Mouse (Mus musculus): ENCODE data around the gene Iqcj. TPM values are rescaled to one million over a fixed set of nuclear protein-coding genes. Genes with fewer than 3 reads are reported as not detected.

Iqcj gene
- polyA plus RNA-seq, 1 experiment from 2014 or later, result not detected

GRCm38 (mm10) chr3:67961934-67962639 is 70.1 kb downstream of the Iqcj start:
- Histone ChIP-seq H3K9ac (no peak overlapping the region), H3K4me1 (replicated peaks) (no peaks in the 10 kb centered on the region), H3K27me3 (replicated peaks) (no peaks in the 10 kb centered on the region), H3K4me3 (replicated peaks) (no peak overlapping the region), H3K4me2 (replicated peaks) (no peak overlapping the region), H3K27ac (no peak overlapping the region), H3K9me3 (no peaks in the 10 kb centered on the region), H3K36me3 (no peaks in the 10 kb centered on the region)
- 86% methylated on average over 6 of the region's 6 CpGs for WGBS
- ATAC-seq, result no peak

- H3K27ac ChIP-seq, result no peak overlapping the region
- H3K27me3 ChIP-seq (replicated peaks), result no peaks in the 10 kb centered on the region
- H3K4me1 ChIP-seq (replicated peaks), result no peaks in the 10 kb centered on the region
- H3K9me3 ChIP-seq, result no peaks in the 10 kb centered on the region
- H3K9ac ChIP-seq, result no peak overlapping the region
- no peak for ATAC-seq
- WGBS, result 91% methylated on average over 2 of the region's 2 CpGs
- H3K4me2 ChIP-seq (replicated peaks), result no peak overlapping the region
- H3K36me3 ChIP-seq, result no peaks in the 10 kb centered on the region
- H3K4me3 ChIP-seq (replicated peaks), result no peak overlapping the region
Observed at GRCm38 (mm10) chr3:67974340-67974998, 82.4 kb downstream of the Iqcj start.

- no peak overlapping the region for H3K27ac ChIP-seq
- no peaks in the 10 kb centered on the region for H3K9me3 ChIP-seq
- H3K9ac ChIP-seq, result no peak overlapping the region
- no peak for ATAC-seq
- no peaks in the 10 kb centered on the region for H3K27me3 ChIP-seq (replicated peaks)
- H3K4me3 ChIP-seq (replicated peaks), result no peak overlapping the region
- no peaks in the 10 kb centered on the region for H3K4me1 ChIP-seq (replicated peaks)
- 74% methylated on average over 1 of the region's 1 CpGs for WGBS
- no peaks in the 10 kb centered on the region for H3K36me3 ChIP-seq
- H3K4me2 ChIP-seq (replicated peaks), result no peak overlapping the region
Observed at GRCm38 (mm10) chr3:67980006-67980405, 88.0 kb downstream of the Iqcj start.

GRCm38 (mm10) chr3:67983329-67983728 is 91.3 kb downstream of the Iqcj start:
- no peaks in the 10 kb centered on the region for H3K9me3 ChIP-seq
- H3K4me3 ChIP-seq (replicated peaks), result no peak overlapping the region
- no peaks in the 10 kb centered on the region for H3K4me1 ChIP-seq (replicated peaks)
- H3K27ac ChIP-seq, result no peak overlapping the region
- no peak overlapping the region for H3K4me2 ChIP-seq (replicated peaks)
- no peak overlapping the region for H3K9ac ChIP-seq
- ATAC-seq, result no peak
- no peaks in the 10 kb centered on the region for H3K36me3 ChIP-seq
- no peaks in the 10 kb centered on the region for H3K27me3 ChIP-seq (replicated peaks)
- 46% methylated on average over 12 of the region's 12 CpGs for WGBS

GRCm38 (mm10) chr3:68002415-68002814 is 110.4 kb downstream of the Iqcj start:
- no peaks in the 10 kb centered on the region for H3K27me3 ChIP-seq (replicated peaks)
- H3K4me1 ChIP-seq (replicated peaks), result no peaks in the 10 kb centered on the region
- no peak overlapping the region for H3K4me2 ChIP-seq (replicated peaks)
- WGBS, result 88% methylated on average over 4 of the region's 4 CpGs
- no peak overlapping the region for H3K27ac ChIP-seq
- H3K4me3 ChIP-seq (replicated peaks), result no peak overlapping the region
- ATAC-seq, result no peak
- no peak overlapping the region for H3K9ac ChIP-seq
- no peaks in the 10 kb centered on the region for H3K36me3 ChIP-seq
- no peaks in the 10 kb centered on the region for H3K9me3 ChIP-seq

- peak; percentile 34; the same call in 1 of the 2 replicates for ATAC-seq
- Histone ChIP-seq H3K27me3 (replicated peaks) (no peaks in the 10 kb centered on the region), H3K9ac (no peak overlapping the region), H3K36me3 (no peaks in the 10 kb centered on the region), H3K4me1 (replicated peaks) (no peaks in the 10 kb centered on the region), H3K4me2 (replicated peaks) (no peak overlapping the region), H3K27ac (no peak overlapping the region), H3K4me3 (replicated peaks) (no peak overlapping the region), H3K9me3 (no peaks in the 10 kb centered on the region)
Observed at GRCm38 (mm10) chr3:68012342-68012741, 120.3 kb downstream of the Iqcj start.

- H3K27me3 ChIP-seq (replicated peaks), result no peaks in the 10 kb centered on the region
- no peak overlapping the region for H3K9ac ChIP-seq
- no peaks in the 10 kb centered on the region for H3K9me3 ChIP-seq
- no peak overlapping the region for H3K4me2 ChIP-seq (replicated peaks)
- no peaks in the 10 kb centered on the region for H3K36me3 ChIP-seq
- 52% methylated on average over 1 of the region's 1 CpGs for WGBS
- H3K27ac ChIP-seq, result no peak overlapping the region
- ATAC-seq, result no peak
- H3K4me1 ChIP-seq (replicated peaks), result no peaks in the 10 kb centered on the region
- H3K4me3 ChIP-seq (replicated peaks), result no peak overlapping the region
Observed at GRCm38 (mm10) chr3:68015786-68016185, 123.8 kb downstream of the Iqcj start.

- no peaks in the 10 kb centered on the region for H3K36me3 ChIP-seq
- no peaks in the 10 kb centered on the region for H3K9me3 ChIP-seq
- no peak overlapping the region for H3K4me3 ChIP-seq (replicated peaks)
- H3K4me1 ChIP-seq (replicated peaks), result no peaks in the 10 kb centered on the region
- no peak overlapping the region for H3K4me2 ChIP-seq (replicated peaks)
- ATAC-seq, result no peak
- whole genome bisulfite sequencing, result 70% methylated on average over 4 of the region's 4 CpGs
- no peak overlapping the region for H3K27ac ChIP-seq
- no peaks in the 10 kb centered on the region for H3K27me3 ChIP-seq (replicated peaks)
- no peak overlapping the region for H3K9ac ChIP-seq
Observed at GRCm38 (mm10) chr3:68019401-68019800, 127.4 kb downstream of the Iqcj start.

- no peak for ATAC-seq
- H3K9me3 ChIP-seq, result no peaks in the 10 kb centered on the region
- no peak overlapping the region for H3K4me2 ChIP-seq (replicated peaks)
- no peak overlapping the region for H3K4me3 ChIP-seq (replicated peaks)
- H3K4me1 ChIP-seq (replicated peaks), result no peaks in the 10 kb centered on the region
- 54% methylated on average over 3 of the region's 3 CpGs for WGBS
- H3K27me3 ChIP-seq (replicated peaks), result no peaks in the 10 kb centered on the region
- H3K27ac ChIP-seq, result no peak overlapping the region
- no peaks in the 10 kb centered on the region for H3K36me3 ChIP-seq
- H3K9ac ChIP-seq, result no peak overlapping the region
Observed at GRCm38 (mm10) chr3:68036097-68036496, 144.1 kb downstream of the Iqcj start.

GRCm38 (mm10) chr3:68042951-68043350 is 150.9 kb downstream of the Iqcj start:
- ATAC-seq, result no peak
- Histone ChIP-seq H3K4me1 (replicated peaks) (no peaks in the 10 kb centered on the region), H3K4me3 (replicated peaks) (no peak overlapping the region), H3K36me3 (no peaks in the 10 kb centered on the region), H3K9me3 (no peaks in the 10 kb centered on the region), H3K27ac (no peak overlapping the region), H3K9ac (no peak overlapping the region), H3K27me3 (replicated peaks) (no peaks in the 10 kb centered on the region), H3K4me2 (replicated peaks) (no peak overlapping the region)
- 90% methylated on average over 2 of the region's 2 CpGs for WGBS

GRCm38 (mm10) chr3:68045475-68046416 is 153.7 kb downstream of the Iqcj start:
- no peak for ATAC-seq
- no peak overlapping the region for H3K4me2 ChIP-seq (replicated peaks)
- no peaks in the 10 kb centered on the region for H3K36me3 ChIP-seq
- H3K9me3 ChIP-seq, result no peaks in the 10 kb centered on the region
- H3K27me3 ChIP-seq (replicated peaks), result no peaks in the 10 kb centered on the region
- no peak overlapping the region for H3K9ac ChIP-seq
- H3K4me3 ChIP-seq (replicated peaks), result no peak overlapping the region
- no peak overlapping the region for H3K27ac ChIP-seq
- WGBS, result 49% methylated on average over 9 of the region's 9 CpGs
- no peaks in the 10 kb centered on the region for H3K4me1 ChIP-seq (replicated peaks)

GRCm38 (mm10) chr3:68053538-68053937 is 161.5 kb downstream of the Iqcj start:
- H3K9ac ChIP-seq, result no peak overlapping the region
- H3K27me3 ChIP-seq (replicated peaks), result no peaks in the 10 kb centered on the region
- no peaks in the 10 kb centered on the region for H3K9me3 ChIP-seq
- H3K27ac ChIP-seq, result no peak overlapping the region
- 48% methylated on average over 2 of the region's 2 CpGs for WGBS
- H3K4me1 ChIP-seq (replicated peaks), result no peaks in the 10 kb centered on the region
- no peak overlapping the region for H3K4me2 ChIP-seq (replicated peaks)
- no peak overlapping the region for H3K4me3 ChIP-seq (replicated peaks)
- H3K36me3 ChIP-seq, result no peaks in the 10 kb centered on the region
- no peak for ATAC-seq
